Mouse (Mus musculus): Measurements from ENCODE around the gene Tsr3. TPM values are rescaled to one million over a fixed set of nuclear protein-coding genes. Genes with fewer than 3 reads are reported as not detected.
A peak's percentile ranks its signal among the peaks of the same experiment; 100 is the strongest.

Gene Tsr3
- total and polyA plus RNA-seq, 2 experiments from 2014 or later, result 24.3 to 31.2 TPM

- DNase-seq (ENCODE audit: low spot score) (no peak), ATAC-seq (ENCODE audit: insufficient read depth, low read depth) (peak; percentile 36; the same call in 1 of the 2 replicates)
- Histone ChIP-seq H3K4me3 (ENCODE audit: low read depth, low read length) (peak within 1 kb of the TSS; percentile 35), H3K9me3 (replicated peaks; ENCODE audit: control insufficient read depth, low read length) (no peaks in the 10 kb centered on the region), H3K4me1 (ENCODE audit: control insufficient read depth, insufficient read depth) (peaks cover 5% of the 10 kb centered on the region; the same call in 1 of the 2 replicates), H3K27me3 (ENCODE audit: control insufficient read depth, insufficient read depth, low read length) (peaks cover 25% of the 10 kb centered on the region), H3K27ac (ENCODE audit: low read depth) (no peak within 1 kb of the TSS), H3K4me2 (ENCODE audit: low read depth, low read length) (peak within 1 kb of the TSS; percentile 59), H3K36me3 (replicated peaks; ENCODE audit: control insufficient read depth, insufficient read depth, low read length) (peaks cover 12% of the 10 kb centered on the region; the same call in 1 of the 2 replicates), H3K9ac (replicated peaks; ENCODE audit: low read depth, low read length) (no peak within 1 kb of the TSS; the same call in 1 of the 2 replicates)
- no peak for TF ChIP-seq EP300 (IDR thresholded peaks at IDR 0.05; ENCODE audit: low read depth)
- TF ChIP-seq CTCF (IDR thresholded peaks at IDR 0.05; ENCODE audit: low read depth), result no peak
- WGBS, result 5% methylated on average over 35 of the region's 35 CpGs
Measured at GRCm38 (mm10) chr17:25256140-25256754, 16.3 kb downstream of the Tsr3 start, which contains the start of gene Baiap3. Gene Baiap3 (minus strand): TSS chr17:25256364.

GRCm38 (mm10) chr17:25257804-25258261 lies 17.9 kb downstream of the Tsr3 start:
- no peak overlapping the region for H3K4me2 ChIP-seq (ENCODE audit: low read depth, low read length)
- 52% methylated on average over 6 of the region's 6 CpGs for WGBS
- no peak for DNase-seq (ENCODE audit: low spot score)

GRCm38 (mm10) chr17:25264453-25264852 lies 24.5 kb downstream of the Tsr3 start:
- Histone ChIP-seq H3K27me3 (ENCODE audit: control insufficient read depth, insufficient read depth, low read length) (no peaks in the 10 kb centered on the region), H3K27ac (ENCODE audit: low read depth) (no peak overlapping the region), H3K4me3 (ENCODE audit: low read depth, low read length) (no peak overlapping the region), H3K36me3 (replicated peaks; ENCODE audit: control insufficient read depth, insufficient read depth, low read length) (peaks cover 75% of the 10 kb centered on the region), H3K4me1 (ENCODE audit: control insufficient read depth, insufficient read depth) (no peaks in the 10 kb centered on the region), H3K9me3 (replicated peaks; ENCODE audit: control insufficient read depth, low read length) (no peaks in the 10 kb centered on the region), H3K9ac (replicated peaks; ENCODE audit: low read depth, low read length) (no peak overlapping the region), H3K4me2 (ENCODE audit: low read depth, low read length) (no peak overlapping the region)
- WGBS, result 45% methylated on average over 3 of the region's 3 CpGs
- peak; percentile 32 for DNase-seq (ENCODE audit: low spot score)
- ATAC-seq (ENCODE audit: insufficient read depth, low read depth), result peak; percentile 60; the same call in 1 of the 2 replicates
- TF ChIP-seq CTCF (IDR thresholded peaks at IDR 0.05; ENCODE audit: low read depth) (peak; percentile 47), EP300 (IDR thresholded peaks at IDR 0.05; ENCODE audit: low read depth) (no peak)

More at GRCm38 (mm10) chr17:25257804-25258261, 17.9 kb downstream of the Tsr3 start:
- peaks cover 25% of the 10 kb centered on the region for H3K27me3 ChIP-seq (ENCODE audit: control insufficient read depth, insufficient read depth, low read length)
- no peak overlapping the region for H3K4me3 ChIP-seq (ENCODE audit: low read depth, low read length)
- ATAC-seq (ENCODE audit: insufficient read depth, low read depth), result no peak
- no peak overlapping the region for H3K9ac ChIP-seq (replicated peaks; ENCODE audit: low read depth, low read length)
- H3K36me3 ChIP-seq (replicated peaks; ENCODE audit: control insufficient read depth, insufficient read depth, low read length), result peaks cover 18% of the 10 kb centered on the region
- no peaks in the 10 kb centered on the region for H3K9me3 ChIP-seq (replicated peaks; ENCODE audit: control insufficient read depth, low read length)
- H3K4me1 ChIP-seq (ENCODE audit: control insufficient read depth, insufficient read depth), result peaks cover 5% of the 10 kb centered on the region; the same call in 1 of the 2 replicates
- TF ChIP-seq EP300 (IDR thresholded peaks at IDR 0.05; ENCODE audit: low read depth) (no peak), CTCF (IDR thresholded peaks at IDR 0.05; ENCODE audit: low read depth) (no peak)
- peak overlapping the region; percentile 7; the same call in 1 of the 2 replicates for H3K27ac ChIP-seq (ENCODE audit: low read depth)

GRCm38 (mm10) chr17:25270795-25271335 lies 30.9 kb downstream of the Tsr3 start:
- TF ChIP-seq CTCF (IDR thresholded peaks at IDR 0.05; ENCODE audit: low read depth), result no peak
- no peak for TF ChIP-seq EP300 (IDR thresholded peaks at IDR 0.05; ENCODE audit: low read depth)
- Histone ChIP-seq H3K9ac (replicated peaks; ENCODE audit: low read depth, low read length) (no peak overlapping the region), H3K27ac (ENCODE audit: low read depth) (no peak overlapping the region), H3K4me2 (ENCODE audit: low read depth, low read length) (peak overlapping the region; percentile 88; the same call in 1 of the 2 replicates), H3K36me3 (replicated peaks; ENCODE audit: control insufficient read depth, insufficient read depth, low read length) (peaks cover 37% of the 10 kb centered on the region), H3K4me3 (ENCODE audit: low read depth, low read length) (0 out of 2 replicates have a peak overlapping the region, but pooled peaks have one; percentile 96), H3K27me3 (ENCODE audit: control insufficient read depth, insufficient read depth, low read length) (no peaks in the 10 kb centered on the region), H3K4me1 (ENCODE audit: control insufficient read depth, insufficient read depth) (peaks cover 22% of the 10 kb centered on the region), H3K9me3 (replicated peaks; ENCODE audit: control insufficient read depth, low read length) (no peaks in the 10 kb centered on the region)
- ATAC-seq (ENCODE audit: insufficient read depth, low read depth), result no peak
- WGBS, result 58% methylated on average over 2 of the region's 2 CpGs
- peak; percentile 16 for DNase-seq (ENCODE audit: low spot score)

- DNase-seq (ENCODE audit: low spot score), result peak; percentile 18
- Histone ChIP-seq H3K27me3 (ENCODE audit: control insufficient read depth, insufficient read depth, low read length) (no peaks in the 10 kb centered on the region), H3K27ac (ENCODE audit: low read depth) (peak overlapping the region; percentile 99), H3K9me3 (replicated peaks; ENCODE audit: control insufficient read depth, low read length) (no peaks in the 10 kb centered on the region), H3K4me1 (ENCODE audit: control insufficient read depth, insufficient read depth) (peaks cover 22% of the 10 kb centered on the region), H3K4me3 (ENCODE audit: low read depth, low read length) (peak overlapping the region; percentile 96), H3K4me2 (ENCODE audit: low read depth, low read length) (peak overlapping the region; percentile 88), H3K9ac (replicated peaks; ENCODE audit: low read depth, low read length) (peak overlapping the region; percentile 98), H3K36me3 (replicated peaks; ENCODE audit: control insufficient read depth, insufficient read depth, low read length) (peaks cover 23% of the 10 kb centered on the region)
- WGBS, result under 1% methylated on average over 10 of the region's 10 CpGs
- TF ChIP-seq CTCF (IDR thresholded peaks at IDR 0.05; ENCODE audit: low read depth) (no peak), EP300 (IDR thresholded peaks at IDR 0.05; ENCODE audit: low read depth) (no peak)
- no peak for ATAC-seq (ENCODE audit: insufficient read depth, low read depth)
Measured at GRCm38 (mm10) chr17:25272326-25272725, 32.4 kb downstream of the Tsr3 start.
